Mouse (Mus musculus) spleen, adult 2 months (tissue): ENCODE measurements at regions not wholly inside any gene's neighbourhood (a gene's known extent, or its start where the extent isn't known, plus 50 kb on each side); places are given as distances from the start of the nearest gene placed in this dataset.

Source experiments
- CTCF ChIP-seq: fragments of 200-500 bp; IDR thresholded peaks from 2 replicates; pipeline ENCODE4 v1.5.1; 2011; ENCODE audit warnings: mild to moderate bottlenecking, inconsistent platforms; ENCODE audit not compliant: insufficient read depth, insufficient read length, insufficient replicate concordance; ENCODE audit errors: extremely low read depth
- POLR2A ChIP-seq: fragments of 200-500 bp; IDR thresholded peaks from 2 replicates; pipeline ENCODE4 v1.6.1; 2011; ENCODE audit warnings: low read depth, low read length, inconsistent platforms

GRCm38 (mm10) chr19:15448989-15449388, 498.1 kb downstream of the Psat1 start:
- TF ChIP-seq POLR2A = no peak
- no peak for TF ChIP-seq CTCF
